Mouse (Mus musculus) adrenal gland, postnatal 14 days (tissue): ENCODE measurements around the gene Fam192a. TPM values are rescaled to one million over a fixed set of nuclear protein-coding genes. Genes with fewer than 3 reads are reported as not detected.

Experiments used
- DNase-seq: peaks from one replicate; pipeline ENCODE4 v3.0.0; 2021; ENCODE audit warnings: mixed read lengths
- total RNA-seq: library from RNA; stranded (reverse); gene quantifications from 2 replicates; pipeline ENCODE4 v1.2.3, GENCODE M21; 2021

Fam192a gene
- total RNA-seq, 1 experiment from 2014 or later: 42.3 TPM

- DNase-seq: peak; percentile 87
Measured at GRCm38 (mm10) chr8:94532873-94533671, 68.7 kb downstream of the Fam192a start, which contains the start of gene Cpne2. TSS of gene Cpne2 (plus strand) at chr8:94532990.

GRCm38 (mm10) chr8:94532525-94532872 lies 69.3 kb downstream of the Fam192a start:
- DNase-seq: no peak

GRCm38 (mm10) chr8:94532000-94532399 lies 69.8 kb downstream of the Fam192a start:
- peak; percentile 56 for DNase-seq

GRCm38 (mm10) chr8:94530643-94531042 lies 71.2 kb downstream of the Fam192a start:
- DNase-seq: no peak

- no peak for DNase-seq
Measured at GRCm38 (mm10) chr8:94529875-94530274, 71.9 kb downstream of the Fam192a start.

GRCm38 (mm10) chr8:94528245-94528644 lies 73.6 kb downstream of the Fam192a start:
- DNase-seq: peak; percentile 70

GRCm38 (mm10) chr8:94527178-94527577 lies 74.6 kb downstream of the Fam192a start:
- DNase-seq: no peak

- DNase-seq: no peak
Measured at GRCm38 (mm10) chr8:94524554-94524953, 77.2 kb downstream of the Fam192a start.

Other genes starting within 250 kb of the Fam192a start
- 112 and 114 TPM in 2 replicates for gene Herpud1, start 215.6 kb downstream of the Fam192a start, total RNA-seq
- gene Nlrc5, start 167.6 kb downstream of the Fam192a start, total RNA-seq: 2.0 and 9.7 TPM in 2 replicates
- 13.5 and 19.1 TPM in 2 replicates for gene Cpne2, start 69.0 kb downstream of the Fam192a start, total RNA-seq
- 20.5 and 21.7 TPM in 2 replicates for gene Rspry1, start 60 bp downstream of the Fam192a start, total RNA-seq
- 60.1 and 71.0 TPM in 2 replicates for gene Arl2bp, start 64.6 kb upstream of the Fam192a start, total RNA-seq
- gene Pllp, start 94.3 kb upstream of the Fam192a start, total RNA-seq: 0.86 and 1.6 TPM in 2 replicates
- 0.37 and 2.3 TPM in 2 replicates for gene Ccl22, start 143.6 kb upstream of the Fam192a start, total RNA-seq
- 16.2 and 19.2 TPM in 2 replicates for gene Cx3cl1, start 170.0 kb upstream of the Fam192a start, total RNA-seq
- gene Ccl17, start 208.5 kb upstream of the Fam192a start, total RNA-seq: 1.1 TPM in 1 of 2 replicates, not detected in the other
- 269 and 282 TPM in 2 replicates for gene Coq9, start 236.3 kb upstream of the Fam192a start, total RNA-seq
- 107 and 122 TPM in 2 replicates for gene Ciapin1, start 236.4 kb upstream of the Fam192a start, total RNA-seq